Mouse (Mus musculus): ENCODE results near the gene Ppp1r32.

Gene Ppp1r32

DNA sequence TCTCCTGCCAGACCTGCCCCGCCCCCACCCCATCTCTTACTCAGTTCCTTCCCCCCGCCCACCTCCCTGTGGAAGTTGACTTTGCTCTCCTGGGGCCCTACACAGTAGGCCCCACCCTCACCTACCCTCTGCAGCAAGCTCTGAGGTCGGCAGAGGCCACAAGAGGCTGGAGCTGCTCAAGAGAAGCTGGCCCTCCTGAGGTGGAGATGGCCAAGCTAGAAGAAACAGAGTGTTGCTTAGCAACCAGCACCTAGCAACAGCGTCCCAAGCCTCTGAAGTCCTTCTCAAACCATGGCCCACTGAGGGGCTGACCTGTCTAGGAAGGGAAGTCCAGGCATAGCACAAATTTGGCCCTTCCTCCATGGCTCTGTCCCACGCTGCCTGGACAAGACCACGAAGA, at the start of gene Ppp1r32:
TSS of gene Ppp1r32 (minus strand) at position 226 of the 400 bp plus-strand sequence.
- no peak for DNase-seq (ENCODE audit: low read depth)

DNA sequence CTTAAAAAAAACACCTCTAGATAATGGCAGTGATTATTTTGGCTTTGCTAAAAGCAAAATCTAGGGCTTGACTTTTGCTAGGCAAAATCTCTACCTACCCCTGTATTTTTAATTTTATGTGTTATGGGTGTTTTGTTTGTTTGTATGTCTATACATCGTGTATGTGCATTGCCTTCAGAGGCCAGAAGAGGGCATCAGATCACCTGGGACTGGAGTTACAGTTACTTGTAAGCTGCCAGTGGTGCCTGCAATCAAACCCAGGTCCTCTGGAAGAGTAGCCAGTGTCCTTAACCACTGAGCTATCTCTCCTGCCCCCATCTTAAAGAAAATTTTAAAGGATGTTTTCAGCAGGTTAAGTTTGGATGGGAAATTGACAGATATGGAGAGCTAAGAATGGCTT, 47.4 kb upstream of the Ppp1r32 start:
- DNase-seq (ENCODE audit: low read depth), result no peak

DNA sequence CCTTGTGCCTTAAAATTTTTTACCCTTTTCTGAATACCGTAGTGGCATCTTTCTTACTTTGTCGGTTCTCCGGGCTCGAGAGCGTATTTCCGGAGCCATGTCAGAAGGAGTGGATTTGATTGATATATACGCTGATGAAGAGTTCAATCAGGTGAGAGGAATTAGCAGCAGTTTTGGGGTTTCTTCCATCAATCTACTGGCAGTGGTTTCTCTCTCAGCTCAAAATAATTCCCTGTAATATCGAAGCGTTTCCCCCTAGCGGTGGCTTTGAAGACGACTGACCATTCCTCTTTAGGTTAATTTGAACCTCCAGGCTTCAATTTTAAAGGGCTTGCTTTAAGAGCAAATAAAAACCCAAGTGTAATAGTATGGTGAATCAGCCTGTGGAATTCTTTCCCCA, 43.2 kb upstream of the Ppp1r32 start, which contains the start of gene Sdhaf2:
TSS of gene Sdhaf2 (minus strand) at position 233 of the 400 bp plus-strand sequence.
- peak; percentile 12 for DNase-seq (ENCODE audit: low read depth)

DNA sequence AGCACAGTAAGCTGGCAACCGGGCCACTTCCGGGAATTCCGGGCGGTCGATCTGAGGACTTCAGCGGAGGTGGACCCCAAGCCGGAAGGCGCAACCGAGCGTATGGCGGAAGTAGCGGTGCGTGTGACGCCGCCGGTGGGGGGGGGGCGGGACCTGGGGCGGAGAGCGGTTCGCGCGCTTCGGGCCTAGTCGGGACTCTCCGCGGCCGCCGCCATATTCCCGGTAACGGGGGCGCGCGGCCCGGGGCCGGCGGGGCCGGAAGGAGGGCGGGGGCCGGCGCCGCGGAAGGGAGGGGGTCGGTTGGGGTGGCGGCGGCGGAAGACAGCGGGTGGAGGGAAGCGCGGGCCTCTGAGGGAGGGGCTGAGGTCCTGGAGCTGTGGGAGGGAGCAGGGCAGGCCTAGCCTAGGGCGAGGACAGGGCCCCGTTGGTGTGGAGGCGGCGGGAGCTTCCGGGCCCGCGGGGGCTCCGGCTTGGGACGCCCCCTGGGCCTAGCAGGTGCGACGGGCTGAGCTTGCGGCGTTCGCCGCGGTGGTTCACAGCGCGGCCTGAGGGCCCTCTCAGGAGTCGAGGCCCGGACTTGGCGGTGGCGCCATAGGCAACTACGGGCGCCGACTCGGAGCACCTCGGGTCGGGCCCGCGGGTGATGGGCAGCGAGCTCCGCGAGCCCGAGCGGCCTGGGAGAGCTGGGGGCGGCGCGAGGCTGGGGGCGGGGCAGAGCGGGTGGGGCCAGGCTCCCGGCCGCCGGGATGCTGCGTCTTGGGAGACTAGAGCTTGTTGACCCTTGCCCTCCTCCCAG, 42.6 kb upstream of the Ppp1r32 start, which contains the start of gene Cpsf7:
TSS of gene Cpsf7 (plus strand) at position 161 of the 796 bp plus-strand sequence.
- peak; percentile 54 for DNase-seq (ENCODE audit: low read depth)

DNA sequence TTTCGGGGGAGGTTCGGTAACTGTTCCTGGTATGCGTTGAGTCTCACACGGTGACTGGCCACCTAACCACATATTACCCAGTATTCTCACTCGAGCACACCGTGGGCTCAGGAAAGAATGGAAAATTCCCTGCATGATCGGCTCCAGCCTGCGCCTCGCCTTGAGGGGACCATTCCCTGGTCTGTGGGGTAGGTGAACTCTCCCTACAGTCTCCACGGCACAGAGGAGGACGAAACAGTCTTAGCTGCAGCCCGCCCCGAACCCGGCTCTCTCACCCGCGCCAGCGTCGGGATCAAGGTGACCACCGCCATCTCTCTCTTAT, 42.0 kb upstream of the Ppp1r32 start:
- DNase-seq (ENCODE audit: low read depth), result no peak

DNA sequence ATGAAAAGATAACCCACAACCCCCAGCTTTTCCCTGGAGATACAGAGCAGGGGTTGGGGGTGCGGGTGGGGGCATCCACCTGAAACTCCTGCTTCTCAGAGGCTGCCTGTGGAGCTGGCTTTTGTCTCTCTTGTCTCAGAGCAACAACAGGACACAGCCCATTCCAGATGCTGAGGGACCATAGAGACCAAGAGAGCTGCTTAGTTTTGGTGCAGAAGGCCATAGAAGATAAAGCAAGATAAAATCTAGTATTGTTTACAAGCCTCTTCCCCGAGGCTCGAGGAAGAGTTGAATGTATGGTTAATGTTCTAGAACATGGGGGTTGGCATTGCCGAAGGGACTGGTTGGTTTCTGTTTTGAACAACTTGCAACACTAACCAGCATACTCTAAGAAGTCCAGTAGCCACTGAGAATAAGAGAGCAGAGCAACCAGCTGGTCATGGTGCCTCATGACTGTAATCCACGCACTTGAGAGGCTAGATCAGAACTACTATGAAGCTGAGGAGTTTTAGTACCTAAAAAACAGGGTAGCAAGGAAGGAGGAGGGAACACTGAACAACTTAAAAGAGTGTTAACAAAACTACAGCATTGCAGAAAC, 40.9 kb upstream of the Ppp1r32 start:
- no peak for DNase-seq (ENCODE audit: low read depth)

DNA sequence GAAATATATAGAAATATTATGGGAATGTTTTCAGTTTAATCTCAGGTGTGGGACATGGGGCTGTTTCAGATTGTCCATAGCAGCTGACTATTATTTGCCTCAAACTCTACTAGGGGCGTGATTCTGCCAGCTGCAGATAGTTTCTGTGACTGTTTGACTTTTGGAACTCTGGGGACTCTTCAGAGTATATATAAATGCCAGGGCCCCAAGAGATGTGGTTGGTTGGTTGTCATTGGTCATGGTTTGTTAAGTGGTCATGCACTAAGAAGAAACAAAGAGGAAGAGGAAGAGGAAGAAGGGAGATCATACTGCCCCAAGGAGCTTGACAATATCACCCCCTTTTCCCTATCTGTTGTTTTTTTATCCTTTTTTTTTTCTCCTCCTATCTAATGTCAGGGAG, 39.2 kb upstream of the Ppp1r32 start:
- DNase-seq (ENCODE audit: low read depth), result no peak

DNA sequence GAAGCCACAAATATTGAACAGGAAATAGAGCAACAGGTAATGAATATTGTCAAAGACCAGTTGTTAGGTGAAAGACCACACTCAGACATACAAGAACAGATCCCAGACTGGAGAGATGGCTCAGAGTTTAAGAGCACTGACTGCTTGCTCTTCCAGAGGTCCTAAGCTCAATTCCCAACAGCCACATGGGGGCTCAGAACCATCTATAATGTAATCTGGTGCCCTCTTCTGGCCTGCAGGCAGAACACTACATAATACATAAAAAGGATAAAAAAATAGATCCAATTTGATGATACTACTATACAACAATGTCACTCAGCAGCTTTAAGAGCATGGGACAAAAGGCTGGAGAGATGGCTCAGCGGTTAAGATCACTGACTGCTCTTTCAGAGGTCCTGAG, 37.6 kb upstream of the Ppp1r32 start:
- DNase-seq (ENCODE audit: low read depth), result no peak

DNA sequence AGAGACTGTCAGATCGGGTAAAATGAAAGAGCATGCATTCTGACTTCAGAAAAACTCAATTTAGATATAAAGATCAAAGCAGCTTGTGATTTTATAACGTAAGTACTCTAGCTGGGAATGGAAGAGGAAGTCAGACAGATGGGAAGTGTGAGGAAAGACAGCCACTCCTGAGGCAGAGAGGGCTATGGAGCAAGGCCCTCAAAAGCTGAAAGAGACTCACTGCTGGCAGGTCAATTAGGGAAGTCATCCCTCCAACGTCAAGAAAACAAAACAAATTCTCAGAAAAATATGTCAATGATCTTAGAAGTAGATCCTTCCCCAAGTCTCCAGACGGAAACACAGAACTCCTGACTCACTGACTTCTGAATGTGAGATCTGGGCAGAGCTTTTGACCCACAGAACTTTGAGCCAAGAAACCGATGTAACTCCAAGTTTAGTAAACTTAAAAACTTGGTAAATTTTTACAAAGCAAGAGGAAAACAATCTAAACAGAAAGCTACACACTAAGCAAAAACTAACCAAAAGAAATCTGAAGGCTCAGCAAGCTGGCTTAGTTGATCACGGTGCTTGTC, 28.1 kb upstream of the Ppp1r32 start:
- DNase-seq (ENCODE audit: low read depth), result peak; percentile 54

DNA sequence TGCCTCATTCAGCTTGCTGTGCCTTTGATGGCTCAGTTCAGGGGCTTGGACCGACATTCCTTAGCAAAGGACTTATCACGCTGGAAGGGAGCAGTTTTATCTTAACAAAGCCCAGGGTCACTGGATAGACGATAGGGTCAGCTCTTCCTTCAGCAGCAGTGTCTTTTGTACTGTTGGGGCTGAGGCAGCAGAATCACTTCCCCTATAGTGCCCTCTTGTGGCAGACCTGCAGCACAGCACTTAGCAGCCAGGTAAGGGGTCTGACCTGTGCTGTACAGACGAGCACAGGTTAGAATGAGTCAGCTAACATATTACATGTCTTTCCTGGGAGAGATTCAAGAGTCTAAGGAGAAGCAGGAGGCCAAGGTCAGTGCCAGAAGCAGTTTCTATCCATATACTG, 19.8 kb upstream of the Ppp1r32 start:
- no peak for DNase-seq (ENCODE audit: low read depth)

DNA sequence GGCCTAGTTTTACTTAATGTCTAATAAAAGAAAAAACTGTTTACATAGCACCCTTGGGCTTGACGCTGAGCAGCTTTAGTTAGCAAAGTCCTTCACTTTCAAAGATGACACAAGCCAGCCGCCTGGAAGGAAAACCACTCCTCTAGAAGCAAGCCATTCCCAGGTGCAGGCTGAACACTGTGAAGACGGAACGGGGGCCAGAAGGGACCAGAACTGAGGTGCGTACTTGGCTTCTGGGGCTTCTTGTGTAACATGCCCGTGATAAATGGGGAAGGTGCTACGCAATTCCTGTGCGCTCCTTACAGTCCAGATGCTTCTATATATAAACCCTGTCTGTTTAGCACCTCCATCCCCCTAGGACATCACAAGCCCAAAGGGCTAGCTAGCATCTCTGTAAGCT, 17.9 kb upstream of the Ppp1r32 start:
- DNase-seq (ENCODE audit: low read depth), result no peak

DNA sequence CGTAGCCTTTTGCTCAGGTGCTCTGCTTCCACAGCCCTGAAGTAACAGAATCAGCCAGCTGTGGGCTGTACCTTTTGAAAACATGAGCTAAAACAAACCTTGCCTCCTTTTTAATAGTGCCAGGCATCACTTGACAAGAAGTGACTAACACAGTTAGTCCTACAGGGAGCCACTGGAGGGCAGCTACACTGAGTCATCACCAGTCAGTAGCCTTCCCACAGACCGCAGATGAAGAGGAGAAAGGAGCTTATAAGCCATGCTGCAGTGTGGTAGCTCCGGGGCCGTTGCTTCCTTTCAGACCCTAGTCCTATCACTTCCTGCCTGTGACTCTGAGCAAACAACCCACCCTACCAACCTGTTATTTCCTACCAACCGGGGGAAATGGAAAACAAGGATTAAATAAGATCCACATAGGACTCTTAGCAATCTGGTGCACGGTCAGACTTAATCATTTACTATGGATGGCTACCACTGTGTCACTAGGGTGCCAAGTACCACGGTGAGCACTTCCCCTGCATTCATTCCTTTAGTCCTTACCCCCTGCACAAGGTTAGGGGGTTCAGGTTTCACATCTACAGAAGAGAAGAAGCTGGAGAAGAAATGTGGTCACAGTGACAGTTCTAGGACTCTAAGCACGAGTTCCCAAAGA, 14.9 kb upstream of the Ppp1r32 start:
- peak; percentile 61 for DNase-seq (ENCODE audit: low read depth)

DNA sequence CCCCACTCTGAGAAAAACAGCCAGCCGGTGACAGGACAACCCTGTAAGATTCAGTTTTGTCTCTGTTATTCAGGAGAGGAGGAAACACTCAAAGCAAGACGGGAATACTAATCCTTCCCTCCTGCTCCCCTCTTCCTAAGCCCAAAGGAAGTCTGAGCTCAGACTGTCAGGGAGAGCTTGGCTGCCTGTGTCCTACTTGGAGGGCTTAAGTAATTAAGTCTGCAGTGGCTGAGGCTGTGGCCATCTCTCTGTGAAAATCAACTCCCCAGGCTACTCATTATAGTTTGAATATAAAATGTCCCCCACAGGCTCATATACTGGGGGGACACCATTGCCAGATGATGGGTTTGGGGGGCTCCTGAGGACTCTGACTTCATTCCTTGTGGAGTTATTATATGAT, 14.2 kb upstream of the Ppp1r32 start:
- no peak for DNase-seq (ENCODE audit: low read depth)

DNA sequence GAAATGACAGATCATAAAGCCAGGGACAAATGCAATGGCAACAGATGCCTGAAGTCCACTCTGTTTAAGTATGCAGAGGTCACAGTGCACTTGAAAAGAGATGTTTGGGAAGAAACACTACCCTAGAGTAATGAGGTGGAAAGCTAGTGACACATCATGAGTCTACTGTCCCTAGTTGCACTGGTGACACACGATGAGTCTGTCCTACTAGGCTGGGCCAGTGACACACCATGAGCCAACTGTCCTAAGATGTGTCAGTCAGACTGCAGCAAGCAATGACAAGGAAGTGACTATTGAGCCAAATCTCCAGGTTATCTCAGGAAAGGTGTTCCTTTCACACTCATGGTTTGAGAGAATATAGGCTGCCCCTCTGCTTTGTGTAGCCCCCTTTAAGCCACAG, 12.9 kb upstream of the Ppp1r32 start:
- no peak for DNase-seq (ENCODE audit: low read depth)

DNA sequence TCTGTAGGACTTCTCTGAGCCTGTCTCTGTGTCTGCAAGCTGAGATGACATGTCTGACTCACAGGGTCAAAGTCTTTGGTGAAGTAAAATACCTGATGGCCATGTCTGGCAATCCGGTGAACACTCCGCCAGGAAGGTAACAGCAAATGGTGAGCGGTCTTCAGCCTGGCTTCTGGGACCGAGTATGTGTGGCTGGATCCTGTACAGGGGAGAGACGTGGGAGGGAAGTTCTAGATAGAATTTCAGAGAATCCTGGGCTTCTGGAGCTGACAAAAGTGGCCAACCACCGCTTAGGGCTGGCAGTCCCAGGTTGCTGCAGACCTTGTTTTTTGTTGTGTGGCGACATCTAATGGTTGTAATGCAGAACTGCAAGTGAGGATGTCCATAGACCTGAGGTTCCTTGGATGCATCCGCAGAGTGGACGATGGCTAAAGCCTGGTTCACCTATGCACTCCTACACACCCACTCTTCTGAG, 3.6 kb upstream of the Ppp1r32 start:
- DNase-seq (ENCODE audit: low read depth), result peak; percentile 37

DNA sequence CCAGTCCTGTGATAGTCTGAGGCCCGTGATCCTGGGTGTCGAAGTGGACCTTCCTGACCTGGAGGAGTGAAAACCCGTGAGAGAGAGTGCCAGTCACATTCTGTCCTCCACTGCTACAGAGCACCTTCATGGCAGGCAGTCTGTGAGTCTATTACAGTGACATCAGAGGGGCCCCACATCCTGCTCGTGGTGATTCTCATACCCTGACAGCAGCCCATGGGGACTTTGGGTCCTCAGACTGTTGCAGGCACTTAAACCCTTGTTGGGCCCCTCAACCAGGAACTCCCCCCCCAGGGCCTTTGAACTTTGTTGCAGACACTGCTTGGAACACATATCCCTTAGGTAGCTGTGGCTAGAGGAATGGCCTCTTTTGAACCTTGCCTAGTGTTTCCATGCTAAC, 3.2 kb downstream of the Ppp1r32 start:
- no peak for DNase-seq (ENCODE audit: low read depth)

DNA sequence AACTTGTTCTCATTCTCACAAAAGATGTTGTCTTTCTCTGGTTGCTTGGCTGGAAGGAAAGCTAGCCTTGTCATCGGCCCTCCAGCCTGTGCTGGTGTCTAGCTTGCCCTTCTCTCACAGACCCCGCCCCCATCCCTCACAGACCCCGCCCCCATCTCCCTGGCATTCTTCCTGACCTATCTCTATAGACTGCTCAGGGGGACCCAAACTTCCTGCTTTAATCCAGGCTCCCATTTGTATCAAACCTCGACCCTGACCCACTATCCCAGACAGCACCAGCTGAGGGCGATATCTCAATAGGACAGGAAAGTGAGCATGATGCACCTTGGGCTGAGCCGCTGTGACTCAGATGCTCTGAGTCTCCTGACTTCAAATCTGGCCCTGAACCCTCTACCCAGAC, 8.9 kb downstream of the Ppp1r32 start:
- no peak for DNase-seq (ENCODE audit: low read depth)

DNA sequence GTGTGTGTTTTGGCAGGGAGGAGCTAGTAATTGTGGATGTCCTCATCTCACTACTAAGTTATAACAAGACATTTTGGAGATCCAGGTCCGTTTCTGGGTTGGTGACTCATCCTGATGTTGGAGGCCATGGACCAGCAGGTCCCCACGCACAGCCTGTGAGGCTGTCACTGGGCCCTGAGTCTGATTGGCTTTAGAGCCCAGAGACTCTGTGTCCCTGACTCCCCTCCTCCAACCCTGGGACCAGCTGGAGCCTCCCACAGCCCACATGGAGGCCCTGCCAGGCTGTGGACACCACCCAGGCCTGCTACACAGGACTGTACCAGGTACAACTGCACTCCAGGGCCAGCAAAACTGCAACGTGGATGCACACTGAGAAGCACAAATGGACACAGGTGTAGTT, 9.8 kb downstream of the Ppp1r32 start:
- no peak for DNase-seq (ENCODE audit: low read depth)

DNA sequence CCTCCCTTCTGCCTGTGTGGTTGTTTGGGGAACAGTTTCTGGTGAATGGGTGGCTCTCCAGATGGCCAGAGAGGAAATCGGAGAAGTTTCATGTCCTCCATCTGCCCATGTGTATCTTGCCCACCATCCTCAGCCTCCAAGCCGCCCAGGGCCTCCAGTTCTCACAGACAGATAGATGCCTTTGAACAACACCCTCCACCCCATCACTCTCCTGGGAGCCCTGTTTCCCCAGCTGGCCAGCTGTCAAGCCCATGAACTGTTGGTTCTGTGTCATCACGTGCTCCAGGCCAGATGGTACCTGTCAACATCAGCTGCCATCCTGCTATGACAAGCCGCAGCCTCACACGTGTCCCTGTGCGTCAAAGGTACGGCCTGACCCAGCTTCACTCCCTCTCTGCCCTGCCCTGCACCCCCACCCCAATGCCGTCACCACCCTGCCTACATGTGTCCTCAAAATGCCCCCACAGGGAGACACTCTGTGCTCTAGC, 13.5 kb downstream of the Ppp1r32 start:
- DNase-seq (ENCODE audit: low read depth), result no peak

DNA sequence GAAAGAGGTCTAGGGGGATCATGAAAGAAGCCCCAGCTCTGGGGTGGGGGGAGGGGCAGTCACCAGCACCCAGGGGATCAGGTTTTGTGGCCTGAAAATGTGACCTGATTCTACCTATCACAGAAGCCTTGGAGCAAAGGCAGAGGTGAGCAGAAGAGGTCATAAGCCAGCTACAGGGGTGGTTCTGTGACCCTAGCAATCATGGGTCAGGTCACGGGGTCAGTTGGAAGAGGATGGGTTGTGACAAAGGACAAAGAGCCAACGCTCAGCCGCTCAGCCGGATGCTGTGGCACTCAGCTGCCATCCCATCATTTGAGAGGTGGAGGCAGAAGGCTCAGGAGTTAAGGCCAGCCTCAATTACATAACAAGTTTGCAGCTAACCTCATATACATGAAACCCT, 18.3 kb downstream of the Ppp1r32 start:
- DNase-seq (ENCODE audit: low read depth), result no peak

DNA sequence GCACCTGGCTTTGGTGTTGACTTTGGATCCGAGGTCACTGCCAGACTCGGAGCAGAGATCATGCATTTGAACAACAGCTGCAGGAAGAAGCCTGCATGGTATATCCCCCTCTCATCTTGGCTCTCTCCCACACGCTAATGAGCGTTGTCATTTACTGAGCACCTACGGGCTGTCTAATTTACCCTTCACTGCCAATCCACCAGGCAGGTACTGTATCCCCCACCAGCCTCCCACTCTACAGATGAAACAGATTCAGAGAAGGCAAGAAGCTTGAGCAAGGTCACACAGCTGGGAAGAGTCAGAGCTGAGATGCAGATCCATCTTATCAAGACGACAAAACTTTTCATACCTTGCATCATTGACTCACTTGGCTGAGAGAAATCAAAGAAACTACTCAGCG, 21.1 kb downstream of the Ppp1r32 start:
- no peak for DNase-seq (ENCODE audit: low read depth)

DNA sequence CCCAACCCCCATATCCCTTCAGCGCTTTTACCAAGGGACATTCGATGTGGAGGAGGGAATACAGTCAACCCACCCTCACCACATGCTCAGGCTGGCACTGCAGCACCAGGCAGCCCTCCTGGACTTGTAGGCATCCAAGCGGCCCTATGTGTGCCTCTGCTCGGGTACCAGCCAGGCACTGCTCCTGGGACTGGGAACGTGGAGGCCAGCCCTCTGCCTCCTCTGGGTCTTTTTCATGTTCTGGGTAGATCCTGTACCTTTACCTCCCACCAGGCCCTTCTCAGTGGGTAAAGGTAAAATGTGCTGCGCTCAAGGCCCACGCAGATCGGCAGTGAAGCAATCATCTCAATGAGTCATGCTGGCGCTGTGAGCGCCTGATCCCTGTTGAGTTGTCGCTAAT, 22.8 kb downstream of the Ppp1r32 start:
- DNase-seq (ENCODE audit: low read depth), result no peak

DNA sequence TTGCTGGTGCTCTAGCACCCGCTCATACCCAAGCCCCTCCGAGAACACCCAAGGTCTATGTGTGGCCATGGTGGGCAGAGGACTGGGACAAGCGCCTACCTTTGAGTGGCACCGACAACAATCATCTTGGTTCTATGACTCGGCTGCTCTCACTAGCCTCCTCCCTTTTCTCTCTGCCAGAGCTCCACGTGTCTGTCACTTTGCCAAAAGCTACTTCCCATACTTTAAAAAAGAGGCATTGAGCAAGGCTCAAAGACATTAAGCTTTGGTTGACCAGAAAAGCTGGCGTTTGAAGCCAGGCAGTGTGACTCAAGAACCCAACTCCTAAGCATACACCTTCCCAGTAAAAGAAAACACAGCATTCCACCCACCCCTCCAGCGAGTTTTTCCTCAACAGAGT, 24.6 kb downstream of the Ppp1r32 start:
- DNase-seq (ENCODE audit: low read depth), result peak; percentile 81

Measured in fibroblast of lung, adult 2 months (primary cell).